Mouse (Mus musculus): Measurements from ENCODE around the gene Rpl35a.
"Not testable (repeated sequence)": the region's sequence is repeated elsewhere in the genome, so short reads cannot be mapped to it uniquely, and the experiment has no call there.

Gene Rpl35a

DNA sequence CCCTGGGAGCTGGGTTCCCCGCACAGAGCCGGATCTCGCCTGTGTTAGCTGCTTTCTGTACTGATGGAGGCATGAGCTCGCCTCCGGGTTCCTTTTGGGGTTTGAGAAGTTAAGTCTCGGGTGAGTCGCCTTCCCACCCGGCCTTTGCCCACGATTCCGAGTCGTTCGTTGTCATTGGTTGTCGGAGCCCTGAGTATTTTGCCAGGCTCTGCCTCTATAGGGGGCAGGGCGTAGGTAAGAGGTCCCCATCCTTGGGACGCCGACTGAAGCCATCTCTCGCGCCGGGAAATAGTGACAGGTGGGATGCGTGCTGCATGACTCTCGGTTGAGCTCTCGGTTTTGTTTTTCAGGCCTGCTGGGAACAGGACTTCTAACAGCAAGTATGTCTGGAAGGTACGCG, 533 bp downstream of the Rpl35a start:
- no peak for DNase-seq

DNA sequence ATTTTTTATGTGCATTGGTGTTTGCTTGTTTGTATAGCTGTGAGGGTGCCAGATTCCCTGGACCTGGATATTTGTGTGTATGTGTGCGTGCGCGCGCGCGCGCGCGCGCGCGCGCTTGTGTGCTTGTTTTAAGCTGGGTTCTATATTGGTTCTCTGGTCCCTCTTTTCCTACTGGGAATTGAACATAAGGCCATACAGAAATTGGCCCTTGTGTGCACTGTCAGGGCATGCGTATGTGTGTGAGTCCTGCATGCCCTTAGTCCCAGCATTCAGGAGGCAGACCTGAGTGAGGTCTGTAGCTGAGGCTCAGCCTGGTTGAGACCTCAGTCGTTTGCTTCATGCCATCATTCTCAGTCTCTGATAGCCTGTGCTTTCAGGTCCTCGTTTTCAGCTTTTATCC, 1.8 kb downstream of the Rpl35a start:
- DNase-seq = no peak

GRCm38 (mm10) chr16:33058656-33059055, 2.4 kb downstream of the Rpl35a start:
- not testable (repeated sequence) for DNase-seq

DNA sequence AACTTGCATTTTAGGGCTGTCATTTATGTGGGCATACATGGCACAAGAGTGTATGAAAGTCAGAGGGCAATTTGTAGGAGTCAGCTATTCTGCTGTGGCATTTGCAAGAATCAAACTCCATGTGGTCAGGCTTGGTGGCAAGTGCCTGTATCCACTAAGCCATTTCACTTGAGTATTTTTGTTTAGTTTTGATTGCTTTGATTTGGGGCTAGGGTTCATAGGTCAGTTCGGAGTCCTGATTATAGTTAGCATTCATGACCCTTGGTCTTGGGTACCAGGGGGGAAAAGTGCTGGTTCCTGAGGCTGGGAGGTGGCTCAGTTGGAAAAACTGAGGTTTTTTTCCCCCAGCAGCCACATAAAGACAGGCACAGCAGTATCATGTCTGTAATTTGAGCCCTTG, 3.2 kb downstream of the Rpl35a start:
- no peak for DNase-seq

- DNase-seq = no peak
Measured at GRCm38 (mm10) chr16:33060926-33061325, 4.7 kb downstream of the Rpl35a start.

DNA sequence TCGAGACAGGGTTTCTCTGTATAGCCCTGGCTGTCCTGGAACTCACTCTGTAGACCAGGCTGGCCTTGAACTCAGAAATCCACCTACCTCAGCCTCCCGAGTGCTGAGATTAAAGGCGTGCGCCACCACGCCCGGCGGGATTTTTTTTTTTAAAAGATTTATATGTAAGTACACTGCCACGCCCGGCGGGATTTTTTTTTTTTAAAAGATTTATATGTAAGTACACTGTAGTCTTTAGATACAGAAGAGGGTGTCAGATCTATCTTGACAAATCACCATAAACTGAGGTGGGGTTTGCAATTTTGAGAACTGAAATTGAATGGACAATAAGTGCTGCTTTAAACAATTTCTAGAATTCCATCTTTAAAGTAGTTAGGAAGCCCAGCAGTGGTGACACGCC, 5.1 kb downstream of the Rpl35a start:
- DNase-seq = no peak

DNA sequence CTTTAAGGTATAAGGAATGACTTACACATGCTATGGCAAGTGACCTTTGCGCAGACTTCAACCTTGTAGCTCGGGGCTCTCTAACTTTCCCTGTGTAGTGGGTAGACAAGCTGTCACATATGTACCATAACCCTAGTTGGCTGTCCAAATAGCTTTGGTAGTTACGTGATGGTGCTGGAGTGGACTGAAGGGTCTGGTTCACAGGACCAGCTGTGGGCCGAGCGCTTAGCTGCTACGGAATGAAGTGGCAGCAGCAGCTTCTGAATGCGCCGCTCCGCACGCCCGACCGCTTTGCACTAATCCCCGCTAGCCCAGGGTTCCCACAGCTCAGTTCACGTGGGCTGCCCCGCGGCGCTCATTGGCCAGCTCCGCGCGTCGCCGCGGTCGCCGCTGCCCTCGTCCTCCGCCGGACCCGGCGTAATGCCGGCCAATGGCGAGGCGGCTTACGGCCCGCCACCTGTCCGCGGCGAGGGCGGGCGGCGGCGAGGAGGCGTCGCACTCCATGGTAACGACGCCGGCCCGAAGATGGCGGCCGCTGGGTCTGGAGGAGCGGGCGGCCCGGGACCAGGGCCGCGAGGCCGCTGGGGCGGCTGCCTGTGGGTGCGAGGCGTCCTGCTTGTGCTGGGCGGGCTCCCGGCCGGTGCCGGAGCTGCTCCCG, 5.9 kb downstream of the Rpl35a start, which contains the start of gene Lmln:
Gene Lmln, plus strand, starts transcription at position 498 of the 658 bp plus-strand sequence.
- DNase-seq = peak; percentile 95

DNA sequence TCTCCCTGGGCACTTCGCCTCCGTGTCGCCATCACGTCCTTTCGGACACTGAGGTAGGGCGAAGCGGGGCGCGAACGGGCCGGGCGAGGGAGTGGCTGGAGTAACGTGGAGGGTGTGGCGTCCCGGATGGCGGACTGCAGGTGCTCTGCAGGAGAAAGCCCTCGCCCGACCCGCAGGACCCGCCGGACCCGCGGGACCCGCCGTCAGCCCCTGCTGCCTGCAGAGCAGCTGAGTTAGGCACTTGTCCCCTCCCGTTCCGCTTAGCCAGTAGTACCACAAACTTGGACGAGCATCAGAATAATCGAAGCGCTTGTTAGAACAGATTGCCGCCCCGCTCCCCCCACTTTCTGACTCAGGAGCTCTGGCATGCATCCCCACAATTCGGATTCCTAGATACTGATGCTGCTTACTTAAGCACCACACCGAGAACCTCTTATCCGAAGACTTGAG, 6.5 kb downstream of the Rpl35a start:
- no peak for DNase-seq

DNA sequence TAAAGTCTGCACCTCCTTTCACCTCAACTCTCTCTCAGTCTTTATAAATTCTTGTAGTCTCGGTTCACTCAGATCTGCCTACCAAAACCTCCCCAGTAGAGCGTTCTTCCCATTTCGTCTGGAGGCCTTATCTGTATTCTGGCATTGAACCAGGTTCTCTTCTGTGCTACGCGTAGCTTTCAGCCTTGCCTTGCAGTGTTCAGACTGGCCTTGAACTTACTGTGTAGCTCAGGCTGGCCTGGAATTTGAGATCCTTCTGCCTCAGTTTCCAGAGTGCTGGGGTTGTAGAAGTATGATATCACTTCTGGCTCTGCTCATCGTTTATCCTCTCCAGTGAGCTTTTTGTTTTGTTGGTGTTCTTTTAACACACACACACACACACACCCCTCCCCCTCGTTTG, 7.0 kb downstream of the Rpl35a start:
- no peak for DNase-seq

- DNase-seq = no peak
Measured at GRCm38 (mm10) chr16:33064636-33065035, 8.4 kb downstream of the Rpl35a start.

GRCm38 (mm10) chr16:33070928-33071327, 14.7 kb downstream of the Rpl35a start:
- DNase-seq = no peak

DNA sequence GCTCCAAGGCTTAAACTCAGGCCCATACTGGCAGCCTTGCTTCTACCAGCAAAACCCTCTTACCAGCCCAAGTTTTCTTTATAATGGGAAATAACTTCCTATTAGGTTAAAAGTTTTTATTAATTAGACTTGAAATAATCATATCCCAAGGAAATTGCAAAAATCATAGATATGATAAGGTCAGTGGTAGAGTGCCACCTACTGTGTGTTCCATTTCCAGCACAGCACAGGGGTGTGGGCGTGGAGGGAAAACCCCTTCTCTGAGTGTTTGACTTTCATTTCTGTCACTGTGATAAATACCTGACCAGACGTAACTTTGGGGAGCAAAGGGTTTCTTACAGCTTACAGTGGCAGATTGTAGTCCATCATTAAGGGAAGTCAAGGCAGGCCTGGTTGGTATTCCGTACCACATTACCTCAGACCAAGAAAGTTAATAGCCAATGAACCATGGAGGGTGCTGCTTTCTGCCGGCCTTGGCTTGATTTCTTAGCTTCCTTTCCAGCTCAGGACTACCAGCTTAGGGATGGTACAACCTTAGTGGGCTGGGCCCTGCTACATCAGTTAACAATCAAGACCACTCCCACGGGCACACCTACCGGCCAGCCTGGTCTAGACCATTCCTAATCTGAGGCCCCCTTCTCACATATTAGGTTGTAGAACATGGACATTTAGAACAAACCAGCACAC, 16.8 kb downstream of the Rpl35a start:
- no peak for DNase-seq

- DNase-seq = no peak
Measured at GRCm38 (mm10) chr16:33074967-33075366, 18.7 kb downstream of the Rpl35a start.

GRCm38 (mm10) chr16:33076078-33076477, 19.8 kb downstream of the Rpl35a start:
- DNase-seq = no peak

DNA sequence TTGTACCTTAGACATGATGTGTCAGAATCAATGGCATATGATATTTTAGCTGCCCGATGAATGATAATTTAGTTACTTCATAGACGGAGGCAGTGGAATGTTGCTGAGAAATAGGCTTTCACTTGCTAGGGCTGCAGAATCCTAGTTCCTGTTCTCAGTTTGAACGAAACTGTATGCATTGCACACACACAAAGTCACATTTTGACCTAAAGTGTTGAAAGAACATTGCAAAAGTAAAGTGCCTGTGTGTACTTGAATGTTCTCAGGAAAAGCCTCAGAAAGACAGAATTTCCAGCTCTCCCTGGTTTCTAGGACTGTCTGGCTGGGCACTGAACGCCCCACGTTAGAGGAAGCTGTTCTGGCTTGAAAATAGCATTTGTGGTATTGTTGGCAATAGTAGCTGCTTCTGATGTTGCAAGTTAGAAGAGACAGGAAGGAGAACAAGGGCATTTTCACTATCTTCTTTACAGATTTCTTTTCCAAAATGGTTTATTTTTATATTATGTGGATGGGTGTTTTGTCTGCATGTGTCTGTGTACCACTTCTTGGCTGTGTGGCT, 20.9 kb downstream of the Rpl35a start:
- no peak for DNase-seq

- no peak for DNase-seq
Measured at GRCm38 (mm10) chr16:33080063-33080462, 23.8 kb downstream of the Rpl35a start.

DNA sequence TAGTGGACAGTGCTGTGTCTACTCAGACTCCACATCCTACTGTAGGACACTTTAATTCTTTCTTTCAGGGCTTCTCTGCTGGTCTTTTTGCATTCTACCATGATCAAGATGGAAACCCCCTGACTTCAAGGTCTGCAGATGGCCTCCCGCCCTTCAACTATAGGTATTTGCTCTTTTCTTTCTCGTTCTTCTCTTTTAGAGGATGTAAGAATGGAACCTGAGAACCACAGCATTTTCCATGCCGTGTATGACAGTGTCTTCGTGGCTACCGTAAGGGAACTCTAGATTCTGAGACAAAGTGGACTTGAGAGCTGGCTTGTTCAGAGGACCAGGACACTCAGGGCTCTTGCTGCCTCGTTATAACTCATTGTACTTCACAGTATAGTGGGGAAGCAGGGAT, 26.7 kb downstream of the Rpl35a start:
- no peak for DNase-seq

- no peak for DNase-seq
Measured at GRCm38 (mm10) chr16:33083996-33084395, 27.7 kb downstream of the Rpl35a start.

GRCm38 (mm10) chr16:33085666-33086065, 29.4 kb downstream of the Rpl35a start:
- DNase-seq = no peak
